Mouse (Mus musculus) naive thymus-derived CD4-positive, alpha-beta T cell, adult 5 months (primary cell): Measurements from ENCODE around the gene Avpr2. TPM values are rescaled to one million over a fixed set of nuclear protein-coding genes. Genes with fewer than 3 reads are reported as not detected.

Experiments used
- polyA plus RNA-seq: library from polyadenylated mRNA; unstranded; fragments of 100-300 nt; shearing (Covaris generic); gene quantifications from one replicate; pipeline ENCODE4 v1.2.1, GENCODE M21; 2017

Gene Avpr2
- 2.3 TPM for polyA plus RNA-seq

GRCm38 (mm10) chrX:73891551-73892152, at the start of gene Avpr2:
Gene Avpr2, plus strand, starts transcription at chrX:73892102.

GRCm38 (mm10) chrX:73895719-73896118, 3.8 kb downstream of the Avpr2 start, which contains the start of gene L1cam:
Gene L1cam, minus strand, starts transcription at chrX:73896105.

GRCm38 (mm10) chrX:73921823-73922549, 30.1 kb downstream of the Avpr2 start, which contains the start of the genes Arhgap4 and Naa10:
Gene Arhgap4, minus strand, starts transcription at chrX:73921870.
Gene Naa10, minus strand, starts transcription at chrX:73921944.

GRCm38 (mm10) chrX:73930402-73931062, 38.6 kb downstream of the Avpr2 start, which contains the start of gene Renbp:
Gene Renbp, minus strand, starts transcription at chrX:73930850.

Other genes with a start within 250 kb of the Avpr2 start
- 1.1 TPM for gene Pnck, start 232.0 kb upstream of the Avpr2 start, polyA plus RNA-seq
- not detected for gene Slc6a8, start 219.0 kb upstream of the Avpr2 start, polyA plus RNA-seq
- 227 TPM for gene Bcap31, start 175.9 kb upstream of the Avpr2 start, polyA plus RNA-seq
- gene Abcd1, start 175.5 kb upstream of the Avpr2 start, polyA plus RNA-seq, result 23.2 TPM
- not detected for gene Plxnb3, start 135.0 kb upstream of the Avpr2 start, polyA plus RNA-seq
- gene Srpk3, start 117.7 kb upstream of the Avpr2 start, polyA plus RNA-seq, result 0.41 TPM
- 214 TPM for gene Idh3g, start 105.2 kb upstream of the Avpr2 start, polyA plus RNA-seq
- 169 TPM for gene Ssr4, start 105.1 kb upstream of the Avpr2 start, polyA plus RNA-seq
- gene Pdzd4, start 67.1 kb upstream of the Avpr2 start, polyA plus RNA-seq, result 0.15 TPM
- gene L1cam, start 4.0 kb downstream of the Avpr2 start, polyA plus RNA-seq, result 32.4 TPM
- 252 TPM for gene Arhgap4, start 29.8 kb downstream of the Avpr2 start, polyA plus RNA-seq
- 123 TPM for gene Naa10, start 29.8 kb downstream of the Avpr2 start, polyA plus RNA-seq
- 2.1 TPM for gene Renbp, start 38.7 kb downstream of the Avpr2 start, polyA plus RNA-seq
- 41.7 TPM for gene Hcfc1, start 74.3 kb downstream of the Avpr2 start, polyA plus RNA-seq
- 212 TPM for gene Irak1, start 131.8 kb downstream of the Avpr2 start, polyA plus RNA-seq
- not detected for gene Opn1mw, start 235.4 kb downstream of the Avpr2 start, polyA plus RNA-seq
- gene Mecp2, start 243.3 kb downstream of the Avpr2 start, polyA plus RNA-seq, result 48.0 TPM